Mouse (Mus musculus): ENCODE measurements around the gene Lcp1. TPM values are rescaled to one million over a fixed set of nuclear protein-coding genes. Genes with fewer than 3 reads are reported as not detected.

The Lcp1 gene
- total RNA-seq, 2 experiments from 2014 or later: 6.6 to 8.8 TPM

GRCm38 (mm10) chr14:75180551-75180978 is 49.7 kb downstream of the Lcp1 start:
- H3K4me3 ChIP-seq: no peak overlapping the region
- TF ChIP-seq CTCF (conservative IDR thresholded peaks at IDR 0.05): no peak
- DNase-seq (ENCODE audit: low spot score in 2 of 2): no peak
- no peak overlapping the region for H3K27ac ChIP-seq

DNA sequence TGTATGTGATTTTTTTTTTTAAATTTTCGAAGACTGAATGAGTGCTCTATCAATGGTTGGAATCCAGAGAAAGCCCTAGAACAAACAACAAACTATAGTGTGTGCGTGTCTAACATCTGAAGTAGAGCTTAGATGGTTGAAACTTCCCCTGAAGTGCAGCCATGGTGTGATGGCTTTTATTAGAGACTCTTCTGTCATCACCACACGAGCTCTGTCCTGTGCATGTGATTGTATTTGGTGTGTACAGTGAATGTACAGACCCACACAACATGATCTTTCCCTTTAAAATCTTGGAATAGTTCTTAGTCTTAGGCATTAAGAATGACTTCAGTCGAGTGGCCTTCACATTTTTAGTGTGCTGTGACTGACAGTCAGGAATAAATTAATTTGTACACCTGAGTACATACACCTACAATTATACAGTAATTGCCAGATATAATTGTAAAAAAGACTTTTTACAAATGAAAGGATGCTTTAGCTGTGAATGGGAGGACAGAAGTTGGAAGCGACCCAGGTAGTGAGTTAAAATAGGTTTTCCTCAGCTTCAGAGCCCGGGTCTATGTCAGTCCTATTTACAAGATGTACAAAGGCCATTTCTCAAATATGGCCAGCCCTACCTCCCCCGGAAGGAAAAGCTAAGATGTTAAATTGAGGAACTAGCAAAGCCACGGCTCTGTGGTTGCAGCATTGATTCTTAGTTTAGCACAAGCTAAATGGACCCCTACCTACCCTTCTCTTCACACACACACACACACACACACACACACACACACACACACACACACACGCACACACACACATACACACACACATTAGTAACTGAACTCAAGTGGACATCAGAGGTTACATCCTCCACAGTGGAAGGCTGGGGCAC is 50.4 kb downstream of the Lcp1 start:
- TF ChIP-seq CTCF (conservative IDR thresholded peaks at IDR 0.05): no peak
- no peak for DNase-seq (ENCODE audit: low spot score in 2 of 2)
- H3K4me3 ChIP-seq: no peak overlapping the region
- no peak overlapping the region for H3K27ac ChIP-seq

- Histone ChIP-seq H3K27ac (no peak overlapping the region), H3K4me3 (no peak overlapping the region)
- DNase-seq (ENCODE audit: low spot score in 2 of 2): no peak
- no peak for TF ChIP-seq CTCF (conservative IDR thresholded peaks at IDR 0.05)
Observed at GRCm38 (mm10) chr14:75182378-75182777, 51.5 kb downstream of the Lcp1 start.

DNA sequence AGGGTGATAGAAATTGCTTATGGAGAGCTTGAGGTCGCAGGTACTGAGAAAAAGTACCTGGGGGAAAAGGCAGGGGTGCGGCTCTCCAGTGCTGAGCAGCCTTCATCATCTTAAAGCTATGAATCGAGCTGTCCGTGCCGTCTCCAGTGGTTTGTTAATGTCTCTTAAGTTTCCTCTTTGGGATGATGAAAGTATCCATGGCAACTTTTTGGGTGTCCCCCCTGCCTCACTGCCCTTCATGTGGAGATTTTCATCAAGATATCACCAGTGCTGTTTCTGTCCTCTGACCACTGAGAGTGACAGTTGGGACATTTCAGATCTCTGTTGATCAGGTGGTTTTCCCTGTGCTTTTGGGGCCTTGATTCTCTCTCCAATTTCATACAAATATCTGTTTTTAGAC is 51.9 kb downstream of the Lcp1 start:
- H3K4me3 ChIP-seq: no peak overlapping the region
- TF ChIP-seq CTCF (conservative IDR thresholded peaks at IDR 0.05): no peak
- no peak overlapping the region for H3K27ac ChIP-seq
- DNase-seq (ENCODE audit: low spot score in 2 of 2): no peak

DNA sequence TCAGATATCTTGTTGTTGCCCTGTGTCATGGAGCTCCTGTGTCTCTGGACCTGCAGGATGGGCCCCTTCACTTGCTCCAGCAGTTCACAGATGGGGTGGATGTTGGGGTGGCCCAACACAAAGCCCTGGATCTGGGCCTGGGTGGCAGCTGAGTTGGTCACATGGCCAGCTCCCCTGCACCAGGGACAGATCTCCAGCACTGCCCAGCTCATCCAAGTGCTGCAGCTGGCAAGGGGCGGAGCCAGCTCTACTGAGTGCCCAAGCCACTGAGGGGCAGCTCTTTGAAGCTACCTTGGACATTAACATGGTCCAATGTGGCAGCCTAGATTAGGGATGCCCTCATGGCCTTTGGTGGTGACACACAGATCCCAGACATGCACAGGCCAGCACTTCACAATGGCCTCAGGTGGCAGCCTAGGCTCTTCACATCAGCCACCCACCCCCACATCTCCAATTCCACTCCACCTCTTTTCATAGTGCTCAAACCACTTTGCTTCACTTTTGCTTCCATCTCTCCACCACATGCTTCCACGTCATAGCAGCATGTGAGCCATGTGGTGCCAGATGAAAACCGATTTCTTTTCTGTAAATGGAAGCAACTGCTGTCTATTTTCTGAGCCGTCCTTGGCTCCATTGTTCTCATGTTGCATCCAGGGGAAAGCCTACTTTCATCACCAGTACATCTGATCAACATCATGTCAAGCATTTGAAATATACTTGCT is 53.3 kb downstream of the Lcp1 start:
- TF ChIP-seq CTCF (conservative IDR thresholded peaks at IDR 0.05): no peak
- Histone ChIP-seq H3K4me3 (no peak overlapping the region), H3K27ac (no peak overlapping the region)
- no peak for DNase-seq (ENCODE audit: low spot score in 2 of 2)

DNA sequence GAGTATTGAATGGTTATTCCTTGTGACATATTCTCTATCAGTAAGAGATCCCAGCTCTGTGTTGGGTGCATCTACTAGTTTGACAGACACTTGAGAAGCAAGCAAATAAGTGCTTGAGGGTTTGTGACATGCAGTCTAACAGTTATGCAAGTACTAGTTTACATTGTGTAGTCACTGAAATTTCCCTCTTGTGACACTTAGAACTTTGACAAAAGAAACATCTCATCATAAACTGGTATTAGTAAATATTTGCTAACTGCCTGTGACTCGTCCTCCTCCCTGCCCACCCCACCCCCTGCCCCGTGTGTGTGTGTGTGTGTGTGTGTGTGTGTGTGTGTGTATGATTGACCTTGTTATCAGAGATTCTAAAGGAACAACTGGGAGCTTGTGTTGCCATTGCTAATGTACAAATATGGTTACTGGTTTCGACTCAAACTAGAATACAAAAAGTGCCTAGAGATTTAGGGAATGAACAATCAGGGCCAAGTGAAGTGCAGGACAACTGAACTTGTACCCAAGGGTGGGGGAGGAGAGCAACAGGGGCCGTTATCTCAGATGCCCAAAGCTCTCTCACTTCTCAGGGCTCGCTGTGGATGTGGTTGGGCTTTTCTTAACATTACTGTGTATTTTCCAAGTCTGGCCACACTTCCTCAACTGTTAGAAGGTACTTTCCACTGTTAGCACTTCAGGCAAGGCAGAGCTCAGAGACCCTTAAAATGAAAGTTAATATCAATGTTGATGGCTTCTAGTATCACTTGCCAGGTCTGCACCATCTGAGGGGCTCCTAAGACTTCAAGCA is 55.1 kb downstream of the Lcp1 start:
- no peak overlapping the region for H3K27ac ChIP-seq
- TF ChIP-seq CTCF (conservative IDR thresholded peaks at IDR 0.05): no peak
- DNase-seq (ENCODE audit: low spot score in 2 of 2): no peak
- no peak overlapping the region for H3K4me3 ChIP-seq

GRCm38 (mm10) chr14:75186858-75187415 is 56.0 kb downstream of the Lcp1 start:
- no peak for DNase-seq (ENCODE audit: low spot score in 2 of 2)
- no peak for TF ChIP-seq CTCF (conservative IDR thresholded peaks at IDR 0.05)
- Histone ChIP-seq H3K4me3 (no peak overlapping the region), H3K27ac (no peak overlapping the region)

DNA sequence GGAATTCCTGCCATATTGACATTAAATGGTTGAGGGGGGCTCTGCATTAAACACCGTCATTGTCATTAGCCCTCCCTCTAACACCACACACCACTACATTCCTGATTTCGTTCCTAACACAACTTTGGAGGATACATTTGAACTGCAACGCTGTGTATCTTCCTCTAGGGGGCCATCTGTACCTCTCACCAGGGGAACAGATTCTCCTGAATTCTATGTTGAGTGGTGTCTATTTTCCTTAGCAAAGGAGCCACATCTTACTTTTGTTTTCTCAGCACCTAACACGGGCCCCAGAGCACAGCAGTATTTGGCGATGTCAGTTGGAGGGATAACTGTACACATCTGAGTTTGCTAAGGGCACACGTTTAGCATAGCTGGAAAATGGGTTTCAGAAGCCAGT is 57.6 kb downstream of the Lcp1 start:
- DNase-seq (ENCODE audit: low spot score in 2 of 2): no peak
- no peak overlapping the region for H3K4me3 ChIP-seq
- TF ChIP-seq CTCF (conservative IDR thresholded peaks at IDR 0.05): peak; percentile 78
- H3K27ac ChIP-seq: no peak overlapping the region

DNA sequence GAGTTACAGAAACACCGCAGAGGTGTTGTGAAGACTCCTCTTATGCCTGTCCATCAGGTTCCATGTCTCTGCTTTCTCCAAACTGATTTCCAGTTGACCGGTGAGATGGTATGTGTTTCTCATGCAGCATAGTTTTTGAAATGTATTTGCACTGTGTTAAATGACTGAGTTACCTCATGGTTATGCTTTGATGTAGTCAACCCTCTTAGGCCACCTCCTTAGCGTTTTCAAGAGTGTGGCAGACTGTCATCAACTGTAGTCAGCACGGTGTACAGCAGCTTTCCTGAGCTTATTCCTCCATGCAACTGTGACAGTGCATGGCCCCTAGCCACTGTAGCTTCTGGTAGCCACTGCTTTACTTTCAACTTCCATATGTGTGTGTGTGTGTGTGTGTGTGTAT is 58.1 kb downstream of the Lcp1 start:
- no peak overlapping the region for H3K4me3 ChIP-seq
- no peak for DNase-seq (ENCODE audit: low spot score in 2 of 2)
- no peak for TF ChIP-seq CTCF (conservative IDR thresholded peaks at IDR 0.05)
- no peak overlapping the region for H3K27ac ChIP-seq

GRCm38 (mm10) chr14:75190683-75191082 is 59.8 kb downstream of the Lcp1 start:
- no peak for DNase-seq (ENCODE audit: low spot score in 2 of 2)
- no peak overlapping the region for H3K27ac ChIP-seq
- no peak overlapping the region for H3K4me3 ChIP-seq
- TF ChIP-seq CTCF (conservative IDR thresholded peaks at IDR 0.05): no peak

DNA sequence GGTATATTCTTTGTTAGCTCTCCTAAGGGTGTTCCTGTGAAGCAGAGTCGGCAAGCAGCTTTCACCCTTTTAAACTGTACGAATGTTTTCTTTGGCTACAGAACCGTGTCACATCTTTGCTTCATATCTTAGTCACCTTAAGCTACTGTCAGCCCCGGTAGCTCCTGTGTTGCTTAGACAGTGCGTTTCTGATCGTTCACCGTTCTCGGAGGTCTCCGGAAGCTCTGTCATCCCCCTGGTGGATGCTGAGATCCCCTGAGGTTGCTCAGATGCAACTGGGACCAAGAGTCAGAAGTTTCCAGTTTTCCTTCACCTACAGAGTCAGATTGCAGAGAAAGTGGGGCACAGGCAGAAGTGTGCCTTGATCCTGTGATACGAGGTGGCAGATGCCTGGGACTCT is 61.5 kb downstream of the Lcp1 start:
- DNase-seq (ENCODE audit: low spot score in 2 of 2): no peak

DNA sequence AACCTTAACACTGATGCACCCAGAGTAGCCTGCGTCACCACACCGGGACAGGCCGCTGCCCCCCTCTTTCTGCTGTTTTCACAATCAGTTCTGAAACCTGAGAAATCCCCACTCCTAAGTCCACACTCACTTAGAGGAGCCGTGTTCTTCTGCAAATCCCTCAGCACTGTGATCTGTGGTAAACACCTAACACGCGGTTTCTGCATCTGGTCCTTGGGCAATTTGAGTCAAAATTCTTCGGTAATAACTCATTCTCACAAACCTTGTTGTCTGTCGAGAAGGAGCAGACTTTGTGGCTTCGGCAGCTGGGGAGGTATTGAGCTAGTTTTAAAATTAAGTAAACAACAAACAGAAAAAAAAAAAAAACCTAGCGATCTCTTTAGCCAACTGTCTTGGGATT is 62.0 kb downstream of the Lcp1 start:
- TF ChIP-seq CTCF (conservative IDR thresholded peaks at IDR 0.05): no peak
- DNase-seq (ENCODE audit: low spot score in 2 of 2): no peak
- no peak overlapping the region for H3K27ac ChIP-seq
- H3K4me3 ChIP-seq: no peak overlapping the region

More for the DNA sequence above, 61.5 kb downstream of the Lcp1 start:
- Histone ChIP-seq H3K27ac (no peak overlapping the region), H3K4me3 (no peak overlapping the region)
- no peak for TF ChIP-seq CTCF (conservative IDR thresholded peaks at IDR 0.05)

- no peak overlapping the region for H3K27ac ChIP-seq
Observed at GRCm38 (mm10) chr14:75195530-75195929, 64.6 kb downstream of the Lcp1 start.

More at GRCm38 (mm10) chr14:75195530-75195929, 64.6 kb downstream of the Lcp1 start:
- no peak for DNase-seq (ENCODE audit: low spot score in 2 of 2)
- no peak for TF ChIP-seq CTCF (conservative IDR thresholded peaks at IDR 0.05)
- H3K4me3 ChIP-seq: no peak overlapping the region

Data from layer of hippocampus, adult 2 months (tissue).